Mouse (Mus musculus): Measurements from ENCODE around the gene 2010109A12Rik.

DNA sequence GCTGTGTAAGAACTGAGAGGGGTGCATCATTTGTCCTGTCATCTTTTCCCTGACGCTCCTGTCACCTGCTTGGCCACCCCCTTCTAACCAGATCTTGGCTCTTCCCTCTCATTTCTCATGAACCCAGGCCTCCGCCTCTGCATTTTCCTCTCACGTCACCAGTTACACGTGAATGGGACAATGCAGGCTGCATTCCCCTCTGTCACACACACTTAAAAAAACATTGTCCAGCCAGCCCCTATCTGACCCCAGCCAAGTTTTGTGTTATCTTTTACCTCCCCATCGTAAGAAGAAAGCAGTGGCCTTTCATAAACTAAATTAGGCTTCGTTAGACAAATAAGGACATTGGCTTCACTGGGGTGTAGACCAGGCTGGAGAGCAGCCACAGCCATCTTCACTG lies 33.8 kb upstream of the 2010109A12Rik start:
- TF ChIP-seq CTCF (IDR thresholded peaks at IDR 0.05; ENCODE audit: extremely low read depth, insufficient read depth, low read length) (no peak), POLR2A (IDR thresholded peaks at IDR 0.05; ENCODE audit: extremely low read depth, insufficient read depth, low read length) (no peak)

Data from cortical plate, adult 2 months (tissue).